Mouse (Mus musculus) intestine, postnatal 0 days (tissue): ENCODE data around the gene Gm20425. TPM values are rescaled to one million over a fixed set of nuclear protein-coding genes. Genes with fewer than 3 reads are reported as not detected.

ENCODE experiments used
- ATAC-seq: fragments of 200-750 bp; cut with Nextera tagmentation; 2 replicates; pipeline ENCODE4 v1.8.0; 2017; ENCODE audit warnings: mild to moderate bottlenecking, moderate TSS enrichment, moderate library complexity
- H3K27ac ChIP-seq: fragments of 300-500 bp; sonication (generic); 2 replicates; pipeline ENCODE4 v1.5.1; 2014; ENCODE audit warnings: mild to moderate bottlenecking, low read depth, low read length, moderate library complexity
- H3K27me3 ChIP-seq: fragments of 300-500 bp; sonication (generic); replicated peaks from 2 replicates; pipeline ENCODE4 v1.6.1; 2014; ENCODE audit warnings: low read length, mixed read lengths; ENCODE audit not compliant: control insufficient read depth, insufficient read depth
- H3K36me3 ChIP-seq: fragments of 300-500 bp; sonication (generic); 2 replicates; pipeline ENCODE4 v1.6.1; 2014; ENCODE audit warnings: mild to moderate bottlenecking, moderate library complexity; ENCODE audit not compliant: control insufficient read depth, insufficient read depth
- H3K4me1 ChIP-seq: fragments of 300-500 bp; sonication (generic); replicated peaks from 2 replicates; pipeline ENCODE4 v1.6.1; 2014; ENCODE audit warnings: antibody characterized with exemption, low read length, mixed read lengths; ENCODE audit not compliant: control insufficient read depth, insufficient read depth
- H3K4me2 ChIP-seq: fragments of 300-500 bp; sonication (generic); replicated peaks from 2 replicates; pipeline ENCODE4 v1.6.1; 2014; ENCODE audit warnings: low read depth, mild to moderate bottlenecking, moderate library complexity
- H3K4me3 ChIP-seq: fragments of 300-500 bp; sonication (generic); 2 replicates; pipeline ENCODE4 v1.5.1; 2014; ENCODE audit warnings: low read depth, low read length
- H3K9ac ChIP-seq: fragments of 300-500 bp; sonication (generic); 2 replicates; pipeline ENCODE4 v1.6.1; 2014; ENCODE audit warnings: mild to moderate bottlenecking, low read depth, low read length
- H3K9me3 ChIP-seq: fragments of 300-500 bp; sonication (generic); 2 replicates; pipeline ENCODE4 v1.6.1; 2016; ENCODE audit warnings: mixed run types; ENCODE audit not compliant: control insufficient read depth
- CTCF ChIP-seq: sonication (generic); IDR thresholded peaks from 2 replicates; pipeline ENCODE4 v1.5.1; 2016; ENCODE audit warnings: low read depth, mild to moderate bottlenecking, control low read depth, antibody characterized with exemption, moderate library complexity
- WGBS: fragments of 180-500 bp; shearing (Covaris S2); extraction: QIAGEN DNeasy Blood & Tissue Kit; methylation state at CpG from one replicate; pipeline ENCODE4 v1.1.7; 2014; 5-methylcytosine and 5-hydroxymethylcytosine counted together
- polyA plus RNA-seq: library from polyadenylated mRNA; unstranded; fragments of >200 nt; fragmentation: Nextera tagmentation; extraction: Ambion mirVana; gene quantifications from 2 replicates; pipeline ENCODE4 v1.2.1, GENCODE M21; 2015

Gene Gm20425
- polyA plus RNA-seq, 1 experiment from 2014 or later: 8.9 TPM

DNA sequence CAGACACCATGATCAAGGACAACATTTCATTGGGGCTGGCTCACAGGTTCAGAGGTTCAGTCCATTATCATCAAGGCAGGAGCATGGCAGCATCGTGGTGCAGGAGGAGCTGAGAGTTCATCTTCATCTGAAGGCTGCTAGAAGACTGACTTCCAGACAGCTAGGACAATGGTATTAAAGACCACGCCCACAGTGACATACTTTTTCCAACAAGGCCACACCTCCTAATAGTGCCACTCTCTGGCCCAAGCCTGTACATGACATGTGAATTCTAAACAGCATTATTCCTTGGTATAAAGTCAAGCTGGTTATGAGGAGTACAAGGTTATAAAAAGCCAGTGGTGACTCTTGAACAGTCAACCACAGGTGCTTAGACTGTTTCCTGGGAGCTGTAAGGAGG, 75.5 kb downstream of the Gm20425 start:
- no peak for TF ChIP-seq CTCF
- Histone ChIP-seq H3K4me2 (no peak overlapping the region), H3K9ac (no peak overlapping the region), H3K4me3 (no peak overlapping the region), H3K27ac (no peak overlapping the region), H3K9me3 (no peaks in the 10 kb centered on the region), H3K4me1 (no peaks in the 10 kb centered on the region), H3K36me3 (no peaks in the 10 kb centered on the region), H3K27me3 (no peaks in the 10 kb centered on the region)
- no peak for ATAC-seq
- WGBS: 74% methylated on average over 2 of the region's 2 CpGs

DNA sequence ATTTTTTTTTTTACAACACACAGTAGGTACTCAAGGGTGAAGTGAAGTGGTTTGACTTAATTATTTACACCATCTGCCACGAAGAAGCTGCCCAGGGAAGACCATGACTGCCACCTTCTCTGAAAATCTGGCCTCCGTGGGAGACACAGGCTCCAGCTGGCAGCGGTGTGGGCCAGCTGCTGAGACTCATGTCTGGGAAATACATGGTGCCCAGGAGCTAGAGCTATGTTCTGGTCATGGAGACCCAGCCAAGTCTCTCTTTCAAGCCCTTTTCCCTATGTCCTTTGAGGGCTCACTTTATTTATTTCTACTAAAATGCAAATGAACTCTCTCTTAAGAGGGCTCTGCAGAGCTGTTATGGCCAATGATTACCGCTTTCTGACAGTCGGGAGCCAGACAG, 76.8 kb downstream of the Gm20425 start:
- H3K9me3 ChIP-seq: no peaks in the 10 kb centered on the region
- no peak overlapping the region for H3K27ac ChIP-seq
- no peak for ATAC-seq
- no peak for TF ChIP-seq CTCF
- H3K9ac ChIP-seq: no peak overlapping the region
- H3K36me3 ChIP-seq: no peaks in the 10 kb centered on the region
- H3K4me1 ChIP-seq: no peaks in the 10 kb centered on the region
- WGBS: 78% methylated on average over 5 of the region's 5 CpGs
- H3K27me3 ChIP-seq: no peaks in the 10 kb centered on the region
- no peak overlapping the region for H3K4me2 ChIP-seq
- no peak overlapping the region for H3K4me3 ChIP-seq

DNA sequence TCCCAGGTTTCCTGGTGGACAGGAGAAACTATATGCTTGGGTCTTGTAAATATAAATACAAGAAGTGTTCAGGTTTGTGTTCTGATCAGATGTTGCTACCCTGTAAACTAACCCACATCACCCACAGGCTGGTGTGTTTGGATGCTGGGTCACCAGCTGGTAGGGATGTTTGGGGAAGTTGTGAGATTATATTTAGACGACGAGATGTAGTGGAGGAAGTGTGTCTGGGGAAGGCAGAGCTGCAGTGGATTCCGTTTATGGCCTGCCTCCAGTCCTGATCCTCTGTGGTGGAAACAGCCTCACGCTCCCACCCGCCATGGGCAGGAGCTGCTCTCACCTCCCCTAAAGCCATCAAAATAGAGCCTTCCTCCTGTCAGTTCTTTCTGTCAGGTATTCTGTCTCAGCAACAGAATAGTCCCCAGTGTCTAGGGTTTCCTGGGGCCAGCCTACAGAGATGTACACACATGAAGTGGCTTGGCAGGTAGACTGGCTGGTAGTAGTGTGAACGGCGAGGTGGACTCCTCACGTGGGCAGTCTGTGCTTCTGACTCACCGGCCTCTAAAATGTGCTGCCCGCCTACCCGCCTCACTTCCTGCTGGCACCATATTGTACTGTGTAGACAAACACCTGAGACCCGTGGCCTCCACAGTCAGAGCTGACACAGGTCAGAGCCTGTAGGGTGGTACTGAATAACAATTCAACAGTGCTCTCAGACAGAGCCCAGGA, 80.9 kb downstream of the Gm20425 start:
- H3K4me1 ChIP-seq: no peaks in the 10 kb centered on the region
- no peak overlapping the region for H3K9ac ChIP-seq
- no peaks in the 10 kb centered on the region for H3K36me3 ChIP-seq
- H3K4me2 ChIP-seq: no peak overlapping the region
- 78% methylated on average over 12 of the region's 12 CpGs for WGBS
- no peak overlapping the region for H3K4me3 ChIP-seq
- H3K9me3 ChIP-seq: no peaks in the 10 kb centered on the region
- H3K27me3 ChIP-seq: no peaks in the 10 kb centered on the region
- no peak for ATAC-seq
- no peak overlapping the region for H3K27ac ChIP-seq
- TF ChIP-seq CTCF: no peak

DNA sequence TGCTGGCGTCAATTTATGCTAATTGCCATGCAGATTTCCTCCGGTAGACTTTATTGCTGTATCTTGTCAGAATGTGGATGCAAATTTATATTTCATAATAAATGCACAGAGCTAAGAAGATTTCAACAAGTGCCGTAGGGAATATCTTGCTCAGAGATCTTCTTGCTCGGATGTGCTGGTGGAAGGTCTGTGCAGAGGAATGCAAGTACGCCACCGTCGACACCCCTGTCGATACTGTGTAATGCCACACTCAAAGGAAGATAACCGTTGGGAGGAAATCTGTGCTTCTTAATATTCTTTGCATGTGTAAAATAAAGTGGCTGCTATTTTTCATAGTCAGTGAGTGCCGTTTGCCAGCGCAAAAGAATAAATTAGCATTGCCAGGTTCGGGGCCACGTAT, 83.0 kb downstream of the Gm20425 start:
- Histone ChIP-seq H3K9ac (no peak overlapping the region), H3K4me3 (no peak overlapping the region), H3K36me3 (no peaks in the 10 kb centered on the region), H3K9me3 (no peaks in the 10 kb centered on the region), H3K27me3 (no peaks in the 10 kb centered on the region), H3K4me2 (no peak overlapping the region), H3K4me1 (no peaks in the 10 kb centered on the region), H3K27ac (no peak overlapping the region)
- WGBS: 77% methylated on average over 13 of the region's 13 CpGs
- no peak for TF ChIP-seq CTCF
- ATAC-seq: no peak

DNA sequence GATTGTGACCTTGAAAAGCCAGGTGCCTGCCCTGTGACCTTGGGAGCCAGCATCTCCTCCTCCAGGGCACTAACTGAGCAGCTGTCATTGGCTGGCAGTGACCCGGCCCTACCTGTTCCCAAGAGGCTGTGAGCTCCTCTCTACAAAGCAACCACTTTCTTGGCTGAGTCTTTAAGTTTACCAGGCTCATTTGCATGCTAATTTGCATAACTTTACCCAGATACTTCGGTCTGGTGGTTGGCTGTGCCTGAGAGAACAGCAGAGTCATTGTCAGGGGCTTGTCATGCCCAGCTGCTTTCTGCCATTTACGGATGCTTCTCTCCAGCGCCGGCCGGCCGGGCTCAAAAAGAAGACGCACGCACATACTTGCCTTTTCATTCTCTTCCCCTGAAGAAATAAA, 83.4 kb downstream of the Gm20425 start:
- no peak overlapping the region for H3K4me3 ChIP-seq
- H3K9me3 ChIP-seq: no peaks in the 10 kb centered on the region
- ATAC-seq: no peak
- H3K4me1 ChIP-seq: no peaks in the 10 kb centered on the region
- H3K27ac ChIP-seq: no peak overlapping the region
- no peak overlapping the region for H3K9ac ChIP-seq
- H3K36me3 ChIP-seq: no peaks in the 10 kb centered on the region
- 63% methylated on average over 9 of the region's 9 CpGs for WGBS
- no peaks in the 10 kb centered on the region for H3K27me3 ChIP-seq
- TF ChIP-seq CTCF: no peak
- H3K4me2 ChIP-seq: no peak overlapping the region

DNA sequence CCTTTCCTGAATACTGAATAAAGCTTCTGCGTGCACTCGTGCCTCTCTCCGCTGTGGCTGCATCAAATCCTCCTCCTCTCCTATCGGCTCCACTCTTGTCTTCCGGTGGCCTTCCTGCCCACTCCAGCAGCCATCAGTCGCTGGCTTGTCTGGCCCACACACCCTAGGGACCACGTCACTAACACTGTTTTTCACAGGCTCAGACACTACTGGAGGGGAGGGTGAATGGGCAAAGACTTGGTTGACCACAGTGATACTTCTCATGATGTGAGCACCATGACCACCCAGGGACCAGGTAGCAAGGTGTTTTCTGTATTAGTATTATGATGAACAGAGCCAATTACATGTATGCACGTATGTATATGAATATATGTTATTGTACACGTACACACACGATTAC, 83.8 kb downstream of the Gm20425 start:
- no peaks in the 10 kb centered on the region for H3K9me3 ChIP-seq
- no peaks in the 10 kb centered on the region for H3K36me3 ChIP-seq
- H3K27ac ChIP-seq: no peak overlapping the region
- no peak overlapping the region for H3K9ac ChIP-seq
- TF ChIP-seq CTCF: no peak
- ATAC-seq: no peak
- H3K4me2 ChIP-seq: no peak overlapping the region
- H3K4me3 ChIP-seq: no peak overlapping the region
- H3K4me1 ChIP-seq: no peaks in the 10 kb centered on the region
- WGBS: 93% methylated on average over 10 of the region's 10 CpGs
- no peaks in the 10 kb centered on the region for H3K27me3 ChIP-seq

DNA sequence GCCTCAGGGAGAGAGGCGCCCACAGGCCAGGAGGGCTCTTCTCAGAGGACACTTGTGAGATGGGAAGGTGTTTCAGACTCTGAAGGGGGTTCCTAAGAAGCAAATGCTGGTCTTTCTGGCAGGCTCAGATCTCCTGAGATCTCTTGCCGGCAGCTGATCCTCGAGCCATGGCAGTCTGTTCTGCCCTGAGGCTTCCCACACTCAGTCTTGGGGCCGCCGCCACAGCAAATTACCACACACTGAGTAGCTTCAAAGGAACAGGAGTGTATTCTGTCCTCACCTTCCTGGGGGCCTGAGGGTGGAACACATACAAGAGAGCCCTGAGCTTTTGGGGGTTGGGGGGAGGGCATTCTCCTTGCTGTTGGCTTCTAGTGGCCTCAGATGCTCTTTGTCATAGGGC, 84.8 kb downstream of the Gm20425 start:
- ATAC-seq: no peak
- no peaks in the 10 kb centered on the region for H3K4me1 ChIP-seq
- TF ChIP-seq CTCF: no peak
- H3K9ac ChIP-seq: no peak overlapping the region
- no peaks in the 10 kb centered on the region for H3K36me3 ChIP-seq
- H3K9me3 ChIP-seq: no peaks in the 10 kb centered on the region
- H3K4me3 ChIP-seq: no peak overlapping the region
- 67% methylated on average over 5 of the region's 5 CpGs for WGBS
- no peak overlapping the region for H3K4me2 ChIP-seq
- no peak overlapping the region for H3K27ac ChIP-seq
- H3K27me3 ChIP-seq: no peaks in the 10 kb centered on the region
